Mouse (Mus musculus) inflammation-experienced regulatory T-cells, adult 6 months (primary cell): ENCODE data around the gene Slc35g2. TPM values are rescaled to one million over a fixed set of nuclear protein-coding genes. Genes with fewer than 3 reads are reported as not detected.
A peak's percentile ranks its signal among the peaks of the same experiment; 100 is the strongest.

Experiments used
- ATAC-seq: one replicate; pipeline ENCODE4 v1.8.0; 2017
- polyA plus RNA-seq, 3 experiments: library from polyadenylated mRNA; unstranded; fragments of 100-300 nt; shearing (Covaris generic); gene quantifications; one replicate each; pipeline ENCODE4 v1.2.1; 2017

The Slc35g2 gene
- 1 to 10 TPM in 1 of 3 experiments, under 1 TPM in 2; 0.56 to 1.3 (median 0.98) TPM for polyA plus RNA-seq

GRCm38 (mm10) chr9:100570626-100571233 is at the start of gene Slc35g2:
Gene Slc35g2 (minus strand): TSS chr9:100571090.
- ATAC-seq, result no peak

- no peak for ATAC-seq
These were observed 46.1 kb upstream of the Slc35g2 start for GRCm38 (mm10) chr9:100616947-100617346.

GRCm38 (mm10) chr9:100613501-100614071 is 42.7 kb upstream of the Slc35g2 start:
- ATAC-seq, result no peak

GRCm38 (mm10) chr9:100605985-100606554 is 35.2 kb upstream of the Slc35g2 start:
- no peak for ATAC-seq

GRCm38 (mm10) chr9:100605522-100605921 is 34.6 kb upstream of the Slc35g2 start:
- no peak for ATAC-seq

- ATAC-seq, result no peak
These were observed 32.3 kb upstream of the Slc35g2 start for GRCm38 (mm10) chr9:100603156-100603555.

- ATAC-seq, result no peak
These were observed 31.2 kb upstream of the Slc35g2 start for GRCm38 (mm10) chr9:100602130-100602529.

- no peak for ATAC-seq
These were observed 29.0 kb upstream of the Slc35g2 start for GRCm38 (mm10) chr9:100599761-100600328.

- no peak for ATAC-seq
These were observed 26.7 kb upstream of the Slc35g2 start, which contains the start of gene Stag1 for GRCm38 (mm10) chr9:100597546-100597945. Gene Stag1 (plus strand): TSS chr9:100597798.

GRCm38 (mm10) chr9:100596317-100596716 is 25.4 kb upstream of the Slc35g2 start:
- ATAC-seq, result no peak

GRCm38 (mm10) chr9:100590462-100590861 is 19.6 kb upstream of the Slc35g2 start:
- ATAC-seq, result no peak

- ATAC-seq, result no peak
These were observed 13.1 kb upstream of the Slc35g2 start for GRCm38 (mm10) chr9:100584031-100584430.

GRCm38 (mm10) chr9:100582883-100583575 is 12.1 kb upstream of the Slc35g2 start:
- no peak for ATAC-seq

- ATAC-seq, result no peak
These were observed 10.9 kb upstream of the Slc35g2 start for GRCm38 (mm10) chr9:100581543-100582492.

GRCm38 (mm10) chr9:100580196-100580740 is 9.4 kb upstream of the Slc35g2 start:
- ATAC-seq, result no peak

GRCm38 (mm10) chr9:100573942-100574341 is 3.1 kb upstream of the Slc35g2 start:
- no peak for ATAC-seq

GRCm38 (mm10) chr9:100573300-100573699 is 2.4 kb upstream of the Slc35g2 start:
- ATAC-seq, result no peak

- ATAC-seq, result no peak
These were observed 621 bp upstream of the Slc35g2 start for GRCm38 (mm10) chr9:100571511-100571910.

GRCm38 (mm10) chr9:100569798-100570625 is 878 bp downstream of the Slc35g2 start:
- ATAC-seq, result peak; percentile 28

- ATAC-seq, result no peak
These were observed 10.5 kb downstream of the Slc35g2 start for GRCm38 (mm10) chr9:100560251-100560890.
